Mouse (Mus musculus): ENCODE results near the gene Tekt4.

DNA sequence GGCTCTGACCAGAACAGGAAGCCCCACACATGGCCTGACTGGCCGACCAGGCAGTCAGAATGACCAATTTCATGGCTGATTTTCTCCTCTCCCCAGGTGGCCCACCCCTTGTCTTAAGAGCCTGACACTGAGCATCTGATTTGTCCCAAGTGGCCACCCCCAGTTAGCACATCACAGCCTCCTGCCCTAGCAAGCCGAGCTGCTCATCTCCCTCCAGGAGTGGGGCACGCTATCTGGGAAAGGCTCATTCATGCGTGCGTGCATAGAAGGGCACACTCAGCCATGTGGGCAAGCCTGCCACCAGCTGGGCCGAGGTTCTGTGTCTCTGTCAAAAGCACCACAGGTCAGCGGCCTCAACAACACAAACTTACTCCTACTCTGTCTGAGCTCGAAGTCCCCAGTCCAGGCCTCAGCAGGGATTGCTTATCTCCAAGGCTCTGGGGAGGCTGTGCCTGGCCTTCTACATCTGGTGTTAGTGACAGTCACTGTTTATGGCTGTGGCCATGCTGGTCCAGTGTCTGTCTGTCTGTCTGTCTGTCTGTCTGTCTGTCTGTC is 29.8 kb upstream of the Tekt4 start:
- TF ChIP-seq POLR2A (IDR thresholded peaks at IDR 0.05; ENCODE audit: insufficient read length, low read depth): no peak
- TF ChIP-seq USF1 (IDR thresholded peaks at IDR 0.05; ENCODE audit: low read depth): no peak
- no peak for TF ChIP-seq E2F4 (IDR thresholded peaks at IDR 0.05; ENCODE audit: insufficient read depth)

Measured in myocyte (in vitro differentiated cells).